Mouse (Mus musculus) E14TG2a.4 (cell line): ENCODE measurements around the gene Stk32b.

ENCODE experiments used
- CTCF ChIP-seq: conservative IDR thresholded peaks from 2 replicates; pipeline ENCODE4 v1.5.1; 2014; ENCODE audit warnings: low read length
- NANOG ChIP-seq: IDR thresholded peaks from 2 replicates; pipeline ENCODE4 v1.6.1; 2014; ENCODE audit warnings: borderline replicate concordance, low read length, mixed read lengths
- POU5F1 ChIP-seq: IDR thresholded peaks from 2 replicates; pipeline ENCODE4 v1.6.1; 2014; ENCODE audit warnings: low read length, borderline replicate concordance

DNA sequence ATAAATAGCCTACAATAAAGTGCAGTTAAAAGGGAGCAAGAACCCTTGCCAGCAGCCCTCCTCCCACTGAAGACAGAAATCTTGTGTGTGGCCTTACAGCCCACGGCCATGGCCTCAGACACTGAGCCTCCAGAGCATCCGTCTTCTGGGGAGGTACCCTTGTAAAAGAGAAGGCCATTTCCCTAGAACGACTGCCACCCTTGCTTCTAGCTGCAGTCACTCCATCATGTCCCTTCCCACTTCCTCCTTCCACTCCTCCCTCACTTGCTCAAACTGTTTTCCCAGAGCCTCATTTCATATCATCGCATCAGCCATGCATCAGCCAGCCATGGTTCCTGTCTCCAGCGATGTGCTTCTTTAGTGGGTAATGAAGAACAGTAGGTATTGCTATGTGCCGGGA is 141.5 kb downstream of the Stk32b start:
- TF ChIP-seq CTCF (no peak), POU5F1 (no peak), NANOG (no peak)
